Mouse (Mus musculus): Measurements from ENCODE around the gene Slc43a3.

Slc43a3 gene

GRCm38 (mm10) chr2:84937491-84938150, 1.2 kb downstream of the Slc43a3 start:
- DNase-seq (ENCODE audit: low spot score) = no peak

- peak; percentile 18 for DNase-seq (ENCODE audit: low spot score)
Observed at GRCm38 (mm10) chr2:84938249-84938946, 2.0 kb downstream of the Slc43a3 start.

GRCm38 (mm10) chr2:84939306-84939705, 2.9 kb downstream of the Slc43a3 start:
- no peak for DNase-seq (ENCODE audit: low spot score)

GRCm38 (mm10) chr2:84939711-84940110, 3.3 kb downstream of the Slc43a3 start:
- no peak for DNase-seq (ENCODE audit: low spot score)

- DNase-seq (ENCODE audit: low spot score) = no peak
Observed at GRCm38 (mm10) chr2:84941332-84941731, 5.0 kb downstream of the Slc43a3 start.

- no peak for DNase-seq (ENCODE audit: low spot score)
Observed at GRCm38 (mm10) chr2:84941795-84942194, 5.4 kb downstream of the Slc43a3 start.

GRCm38 (mm10) chr2:84947154-84947771, 10.9 kb downstream of the Slc43a3 start:
- no peak for DNase-seq (ENCODE audit: low spot score)

- DNase-seq (ENCODE audit: low spot score) = no peak
Observed at GRCm38 (mm10) chr2:84948252-84948651, 11.9 kb downstream of the Slc43a3 start.

GRCm38 (mm10) chr2:84948721-84949120, 12.3 kb downstream of the Slc43a3 start:
- DNase-seq (ENCODE audit: low spot score) = no peak

- no peak for DNase-seq (ENCODE audit: low spot score)
Observed at GRCm38 (mm10) chr2:84951027-84951426, 14.6 kb downstream of the Slc43a3 start.

GRCm38 (mm10) chr2:84952251-84952650, 15.9 kb downstream of the Slc43a3 start:
- no peak for DNase-seq (ENCODE audit: low spot score)

GRCm38 (mm10) chr2:84952693-84953092, 16.3 kb downstream of the Slc43a3 start:
- no peak for DNase-seq (ENCODE audit: low spot score)

- DNase-seq (ENCODE audit: low spot score) = no peak
Observed at GRCm38 (mm10) chr2:84955435-84955834, 19.1 kb downstream of the Slc43a3 start.

- peak; percentile 40 for DNase-seq (ENCODE audit: low spot score)
Observed at GRCm38 (mm10) chr2:84956274-84956673, 19.9 kb downstream of the Slc43a3 start.

GRCm38 (mm10) chr2:84958588-84959264, 22.3 kb downstream of the Slc43a3 start:
- no peak for DNase-seq (ENCODE audit: low spot score)

GRCm38 (mm10) chr2:84961300-84961699, 24.9 kb downstream of the Slc43a3 start:
- no peak for DNase-seq (ENCODE audit: low spot score)

GRCm38 (mm10) chr2:84961901-84962300, 25.5 kb downstream of the Slc43a3 start:
- DNase-seq (ENCODE audit: low spot score) = no peak

GRCm38 (mm10) chr2:84962906-84963507, 26.6 kb downstream of the Slc43a3 start:
- DNase-seq (ENCODE audit: low spot score) = peak; percentile 14

- DNase-seq (ENCODE audit: low spot score) = no peak
Observed at GRCm38 (mm10) chr2:84964111-84964801, 27.9 kb downstream of the Slc43a3 start.

GRCm38 (mm10) chr2:84967318-84967991, 31.1 kb downstream of the Slc43a3 start:
- no peak for DNase-seq (ENCODE audit: low spot score)

GRCm38 (mm10) chr2:84975580-84975979, 39.2 kb downstream of the Slc43a3 start:
- DNase-seq (ENCODE audit: low spot score) = no peak
